Mouse (Mus musculus) left cerebral cortex, postnatal 10 days (tissue): ENCODE results near the gene Klhl5. TPM values are rescaled to one million over a fixed set of nuclear protein-coding genes. Genes with fewer than 3 reads are reported as not detected.

Experiments
- DNase-seq, 2 experiments: peaks; one replicate each; pipeline ENCODE4 v3.0.0; 2021 to 2022; ENCODE audit warnings: low spot score in 2 of 2, mixed read lengths in 1 of 2; ENCODE audit errors: extremely low spot score in 1 of 2
- intact Hi-C: fragments of 180-260 bp; cut with DNase I; formaldehyde crosslinking; loops from one replicate; pipeline ENCODE4 v1.15.1; 2025
- total RNA-seq, 2 experiments: library from RNA; stranded (reverse); gene quantifications; 2 replicates each; pipeline ENCODE4 v1.2.3; 2021

The Klhl5 gene
- total RNA-seq, 2 experiments from 2014 or later: 61.4 to 62.9 TPM

GRCm38 (mm10) chr5:65175035-65175917, 67.9 kb downstream of the Klhl5 start:
- intact Hi-C loops: no loop called here
- peak; percentile 64 to 75 for DNase-seq

DNA sequence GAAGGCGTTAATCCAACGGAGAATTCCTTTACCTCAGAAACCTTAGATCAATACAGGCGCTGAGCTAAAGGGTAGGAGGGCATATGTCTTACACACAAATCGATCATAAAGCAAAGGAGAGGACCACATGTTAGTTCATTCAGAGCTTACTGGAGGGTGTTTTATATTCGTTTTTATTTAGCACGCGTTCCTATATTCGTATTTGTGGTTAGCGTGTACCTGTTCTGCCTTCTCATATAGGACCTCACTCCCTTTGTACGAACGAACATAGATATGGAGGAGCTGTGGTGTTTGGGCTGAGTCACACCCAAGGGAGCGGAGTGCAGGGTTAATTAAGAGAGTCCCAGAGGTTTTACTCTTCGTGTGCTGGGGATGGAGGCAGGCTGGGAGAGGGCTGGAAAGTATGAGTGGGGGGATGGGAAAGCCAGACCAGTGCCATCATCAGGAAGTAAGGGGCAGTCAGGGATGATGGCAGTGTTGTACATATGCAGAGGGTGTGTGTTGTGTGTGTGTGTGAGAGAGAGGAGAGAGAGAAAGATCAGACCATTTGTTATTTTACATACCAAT, 68.7 kb downstream of the Klhl5 start:
- intact Hi-C loops: no loop called here
- DNase-seq: no peak

DNA sequence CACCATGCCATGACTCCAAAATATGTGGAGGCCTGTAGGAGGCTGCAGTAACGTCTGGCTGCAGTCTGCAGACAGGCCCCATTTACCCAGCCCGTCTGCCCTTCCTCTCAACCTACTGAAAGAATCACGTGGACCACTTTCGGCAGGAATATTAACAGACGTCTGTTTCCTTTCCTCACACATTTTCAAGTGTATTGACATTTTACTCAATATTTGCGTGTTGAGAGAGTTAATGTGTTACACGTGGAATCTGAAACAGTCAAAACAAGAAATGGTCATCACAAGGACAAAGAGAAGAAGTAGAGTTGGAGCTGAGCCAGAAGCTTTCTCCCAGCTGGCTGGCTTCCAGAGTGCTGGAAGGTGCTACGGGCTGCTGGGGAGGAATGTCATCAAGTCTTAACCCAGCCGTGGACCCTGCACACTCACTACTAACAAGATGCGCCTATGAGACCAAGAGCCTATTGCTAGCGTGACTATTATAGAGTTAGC, 69.7 kb downstream of the Klhl5 start:
- intact Hi-C loops: no loop called here
- DNase-seq: peak in 1 of 2 experiments; percentile 48

- intact Hi-C loops: no loop called here
- peak in 1 of 2 experiments; percentile 36 for DNase-seq
These were observed 71.1 kb downstream of the Klhl5 start for GRCm38 (mm10) chr5:65178477-65178876.

DNA sequence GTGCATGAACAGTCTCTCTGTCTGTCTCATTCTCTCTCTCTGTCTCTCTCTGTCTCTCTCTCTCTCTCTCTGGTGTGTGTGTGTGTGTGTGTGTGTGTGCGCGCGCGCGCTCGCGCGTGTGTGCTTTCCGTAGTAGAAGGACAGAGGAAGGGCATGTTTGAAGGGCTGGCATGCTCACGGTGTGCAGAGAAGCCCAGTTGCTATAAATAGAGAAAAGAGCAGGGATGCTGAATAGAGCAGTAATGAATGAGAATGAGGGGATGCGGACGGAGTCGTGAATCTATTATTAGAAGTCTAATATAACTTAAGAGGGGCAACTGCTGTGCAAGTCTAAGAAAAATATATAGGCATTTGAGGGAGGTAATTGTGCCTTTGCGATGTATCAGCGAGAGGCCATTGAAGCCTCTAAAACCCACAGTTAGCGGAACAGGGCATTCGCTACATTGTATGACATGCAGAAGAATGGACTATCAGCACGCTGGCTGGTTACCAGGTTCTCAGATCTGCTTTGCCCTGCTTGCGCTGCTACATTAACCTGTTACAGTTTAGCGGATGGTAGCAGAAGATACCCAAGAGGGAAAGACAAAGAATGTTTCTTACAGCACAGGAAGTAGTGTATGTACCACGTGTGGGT, 73.9 kb downstream of the Klhl5 start:
- no peak for DNase-seq
- intact Hi-C loops: no loop called here

DNA sequence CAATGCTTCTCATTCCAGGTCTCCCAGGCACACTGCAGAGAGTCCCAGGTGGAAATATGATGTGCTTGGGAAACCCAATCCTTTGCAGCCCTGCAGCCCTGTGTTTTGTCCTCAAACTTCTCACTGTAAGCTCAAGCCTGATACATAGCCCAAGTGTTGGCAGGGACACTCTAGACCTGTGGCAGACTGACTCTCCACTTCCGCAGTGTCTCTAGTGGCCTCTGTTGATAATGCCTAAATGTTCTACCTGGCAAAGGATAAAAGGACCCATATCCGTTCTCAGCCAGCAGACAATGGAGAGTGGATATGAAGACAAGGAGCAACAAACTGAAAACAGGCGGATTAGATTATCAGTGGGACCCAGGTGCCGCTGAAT, 74.4 kb downstream of the Klhl5 start:
- no peak for DNase-seq
- intact Hi-C loops: no loop called here

DNA sequence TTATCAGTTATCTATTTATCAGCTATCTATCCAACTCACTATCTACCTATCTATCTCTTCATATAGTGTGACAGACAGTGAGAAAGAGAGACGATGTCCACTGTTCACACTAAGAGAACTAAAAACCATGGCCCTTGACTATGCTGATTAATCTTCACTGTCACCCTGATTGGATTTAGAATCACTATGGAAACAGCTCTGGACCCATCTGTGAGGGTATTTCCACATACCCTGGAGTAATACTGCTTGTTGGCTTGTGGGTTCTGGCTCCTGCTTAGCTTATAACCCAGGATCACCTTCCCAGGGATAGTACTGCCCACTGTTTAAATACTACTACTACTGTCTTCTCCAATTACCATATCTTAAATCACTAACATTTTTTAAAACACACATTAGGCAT, 74.9 kb downstream of the Klhl5 start:
- intact Hi-C loops: no loop called here
- DNase-seq: no peak

- DNase-seq: no peak
- intact Hi-C loops: no loop called here
These were observed 84.3 kb downstream of the Klhl5 start for GRCm38 (mm10) chr5:65191601-65192000.

GRCm38 (mm10) chr5:65194441-65194840, 87.1 kb downstream of the Klhl5 start:
- intact Hi-C loops: no loop called here
- no peak for DNase-seq

DNA sequence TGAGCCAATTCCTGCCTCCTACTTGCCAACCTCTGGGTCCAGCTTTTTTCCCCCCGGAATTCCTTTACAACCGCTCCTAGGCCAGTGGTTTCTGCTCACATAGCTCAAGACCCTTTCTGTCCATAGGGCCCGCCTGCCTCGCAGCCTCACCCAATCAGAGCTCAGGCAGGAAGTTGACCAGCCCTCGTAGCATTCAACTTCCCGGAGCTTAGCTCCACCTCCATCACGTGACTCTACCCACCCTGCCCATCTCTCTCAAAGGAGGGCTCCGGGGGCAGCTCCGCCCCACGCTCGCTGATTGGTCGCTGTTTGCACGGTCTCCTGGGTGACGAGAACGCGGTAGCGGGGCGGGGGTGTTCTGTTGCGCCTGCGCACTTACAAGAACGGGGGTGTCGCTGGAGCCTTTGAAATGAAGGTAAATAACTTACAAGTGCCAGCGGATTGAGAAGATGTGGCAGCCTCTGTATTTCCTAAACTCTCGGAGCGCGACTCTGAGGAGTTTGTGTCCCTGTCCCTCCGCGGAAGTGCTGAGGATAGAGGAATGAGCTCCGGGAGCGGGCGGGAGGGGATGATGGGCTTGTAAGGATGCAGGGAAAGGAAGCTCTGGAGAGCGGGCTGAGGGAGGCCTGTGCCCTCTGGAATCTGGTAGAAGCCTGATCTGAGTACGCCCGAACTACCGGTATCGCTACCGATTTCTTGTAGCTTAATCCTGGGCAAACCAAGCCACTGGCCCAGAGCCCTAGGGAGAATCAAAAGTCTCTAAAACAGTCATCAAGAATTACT, 92.2 kb downstream of the Klhl5 start, which contains the start of gene Wdr19:
Gene Wdr19 (plus strand): TSS at position 351 of the 783 bp plus-strand sequence.
- peak; percentile 99 for DNase-seq
- intact Hi-C loops: no loop called here

- intact Hi-C loops: no loop called here
These were observed 97.4 kb downstream of the Klhl5 start for GRCm38 (mm10) chr5:65204726-65205125.

DNA sequence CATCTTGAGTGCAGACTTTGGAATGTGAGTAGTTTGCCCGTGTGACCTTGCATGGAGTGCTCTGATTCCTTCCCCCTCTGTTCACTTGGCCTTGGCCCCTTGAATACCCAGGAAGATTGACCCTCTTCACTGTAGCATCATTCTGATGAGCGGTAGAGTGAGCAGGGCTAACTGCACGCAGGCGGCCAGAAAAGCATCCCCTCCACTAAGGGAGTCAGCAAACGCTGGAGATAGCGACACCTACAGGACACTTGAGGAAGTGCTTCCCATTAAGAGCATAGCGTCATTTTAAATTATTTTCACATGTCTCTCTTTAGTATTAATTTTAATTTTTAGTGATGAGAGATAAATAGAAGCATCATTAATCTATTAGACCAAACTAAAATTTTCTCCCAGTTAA, 106.0 kb downstream of the Klhl5 start:
- intact Hi-C loops: no loop called here
- peak in 1 of 2 experiments; percentile 40 for DNase-seq

More at GRCm38 (mm10) chr5:65204726-65205125, 97.4 kb downstream of the Klhl5 start:
- DNase-seq: no peak

Other genes starting within 250 kb of the Klhl5 start
- under 1 TPM; 0.30 to 0.32 TPM for gene Tlr1, start 174.0 kb upstream of the Klhl5 start, total RNA-seq
- under 1 TPM; 0.55 to 0.64 TPM for gene Tlr6, start 147.4 kb upstream of the Klhl5 start, total RNA-seq
- gene Fam114a1, start 137.5 kb upstream of the Klhl5 start, total RNA-seq: 1 to 10 TPM; 7.2 to 8.4 TPM
- under 1 TPM in 1 of 2 experiments, not detected in 1; 0.67 TPM for gene Tmem156, start 15.4 kb upstream of the Klhl5 start, total RNA-seq
- gene Wdr19, start 92.2 kb downstream of the Klhl5 start, total RNA-seq: 10 to 100 TPM; 18.9 to 20.0 TPM
- gene Rfc1, start 228.1 kb downstream of the Klhl5 start, total RNA-seq: 10 to 100 TPM; 20.7 to 22.4 TPM
- gene Klb, start 240.8 kb downstream of the Klhl5 start, total RNA-seq: under 1 TPM; 0.36 to 0.39 TPM